Comparison of ENCODE assay signal across 22 mouse cellular contexts in genomic region chr7:138947741-138948140, GRCm38 (mm10). TPM values are rescaled to one million over a fixed set of nuclear protein-coding genes. Genes with fewer than 3 reads are reported as not detected.
"Had no signal": no experiment of that assay in that cellular context is flagged by ENCODE, and none has a peak within 500 bp of the region (broad histone marks: within the 10 kb centered on the region; RNA-seq: fewer than 3 reads in every experiment).

No protein-coding gene starts in this region.

- ATAC-seq: intestine, embryonic 16.5 days; lung, postnatal 0 days had no signal

- H3K4me3 ChIP-seq: limb, embryonic 12.5 days; limb, embryonic 15.5 days; liver, embryonic 15.5 days; megakaryocyte, embryonic 14.5 days; midbrain, embryonic 10.5 days; neural tube, embryonic 12.5 days; neural tube, embryonic 15.5 days had no signal

- H3K4me2 ChIP-seq: limb, embryonic 12.5 days; limb, embryonic 15.5 days; liver, embryonic 11.5 days; liver, embryonic 15.5 days; neural tube, embryonic 12.5 days; neural tube, embryonic 15.5 days had no signal

- H3K27ac ChIP-seq: limb, embryonic 12.5 days; limb, embryonic 15.5 days; liver, embryonic 15.5 days; midbrain, embryonic 10.5 days; neural tube, embryonic 12.5 days; neural tube, embryonic 15.5 days had no signal

- DNase-seq: kidney, adult 18-20 months; kidney, adult 9 months; kidney, postnatal 10 days; kidney, postnatal 36 days; left cerebral cortex, postnatal 4 days; lung, adult 2 months; midbrain, embryonic 14.5 days; right cerebral cortex, adult 18-20 months; right cerebral cortex, postnatal 14 days; right cerebral cortex, postnatal 4 days; thymus, postnatal 25 days had no signal

- H3K4me1 ChIP-seq: limb, embryonic 12.5 days; limb, embryonic 15.5 days; liver, embryonic 15.5 days; megakaryocyte, embryonic 14.5 days; midbrain, embryonic 10.5 days; neural tube, embryonic 12.5 days; neural tube, embryonic 15.5 days had no signal

- H3K9me3 ChIP-seq: limb, embryonic 12.5 days; limb, embryonic 15.5 days; liver, embryonic 15.5 days; megakaryocyte, embryonic 14.5 days; midbrain, embryonic 10.5 days; neural tube, embryonic 12.5 days; neural tube, embryonic 15.5 days had no signal

- H3K36me3 ChIP-seq: limb, embryonic 12.5 days; limb, embryonic 15.5 days; liver, embryonic 15.5 days; midbrain, embryonic 10.5 days; neural tube, embryonic 12.5 days; neural tube, embryonic 15.5 days had no signal

- H3K9ac ChIP-seq: limb, embryonic 12.5 days; limb, embryonic 15.5 days; liver, embryonic 15.5 days; neural tube, embryonic 12.5 days; neural tube, embryonic 15.5 days had no signal

RNA-seq across cellular contexts. Expression of gene Jakmip3, which starts 7.2 kb away (rescaled TPM):
- polyA plus RNA-seq: liver, embryonic 15.5 days; lung, adult 2 months; lung, postnatal 0 days; thymus, postnatal 0 days had no signal
